Mouse (Mus musculus): ENCODE data around the gene Rnf7. TPM values are rescaled to one million over a fixed set of nuclear protein-coding genes. Genes with fewer than 3 reads are reported as not detected.

Rnf7 gene
- polyA plus RNA-seq, 1 experiment from 2014 or later: 271 TPM

GRCm38 (mm10) chr9:96436901-96437804, 41.3 kb downstream of the Rnf7 start:
- Histone ChIP-seq H3K4me2 (ENCODE audit: low read length) (peak overlapping the region; percentile 75), H3K27ac (ENCODE audit: low read depth, low read length) (peak overlapping the region; percentile 68; the same call in 1 of the 2 replicates), H3K9me3 (replicated peaks; ENCODE audit: control insufficient read depth, low read length) (no peaks in the 10 kb centered on the region), H3K9ac (ENCODE audit: low read length) (peak overlapping the region; percentile 70), H3K27me3 (replicated peaks; ENCODE audit: control insufficient read depth, insufficient read depth, low read length) (peaks cover 3% of the 10 kb centered on the region; the same call in 1 of the 2 replicates), H3K36me3 (ENCODE audit: control insufficient read depth, insufficient read depth, low read length) (no peaks in the 10 kb centered on the region), H3K4me1 (ENCODE audit: control insufficient read depth, insufficient read depth, low read length) (peaks cover 17% of the 10 kb centered on the region), H3K4me3 (ENCODE audit: low read depth, low read length) (peak overlapping the region; percentile 37)
- DNase-seq (ENCODE audit: low spot score) (peak; percentile 42), ATAC-seq (peak; percentile 16)
- WGBS: 10% methylated on average over 28 of the region's 28 CpGs

GRCm38 (mm10) chr9:96432575-96432974, 45.9 kb downstream of the Rnf7 start:
- DNase-seq (ENCODE audit: low spot score) (no peak), ATAC-seq (no peak)
- WGBS: 91% methylated on average over 3 of the region's 3 CpGs
- Histone ChIP-seq H3K4me1 (ENCODE audit: control insufficient read depth, insufficient read depth, low read length) (peaks cover 9% of the 10 kb centered on the region), H3K27ac (ENCODE audit: low read depth, low read length) (no peak overlapping the region), H3K4me2 (ENCODE audit: low read length) (no peak overlapping the region), H3K9me3 (replicated peaks; ENCODE audit: control insufficient read depth, low read length) (no peaks in the 10 kb centered on the region), H3K4me3 (ENCODE audit: low read depth, low read length) (no peak overlapping the region), H3K36me3 (ENCODE audit: control insufficient read depth, insufficient read depth, low read length) (no peaks in the 10 kb centered on the region), H3K27me3 (replicated peaks; ENCODE audit: control insufficient read depth, insufficient read depth, low read length) (0 out of 2 replicates have a peak, but pooled peaks cover 3% of the 10 kb centered on the region), H3K9ac (ENCODE audit: low read length) (no peak overlapping the region)

GRCm38 (mm10) chr9:96431081-96431480, 47.4 kb downstream of the Rnf7 start:
- no peak overlapping the region for H3K27ac ChIP-seq (ENCODE audit: low read depth, low read length)
- 79% methylated on average over 3 of the region's 3 CpGs for WGBS

GRCm38 (mm10) chr9:96428336-96429046, 50.0 kb downstream of the Rnf7 start:
- ATAC-seq: peak; percentile 76; the same call in 1 of the 2 replicates

More at GRCm38 (mm10) chr9:96431081-96431480, 47.4 kb downstream of the Rnf7 start:
- H3K27me3 ChIP-seq (replicated peaks; ENCODE audit: control insufficient read depth, insufficient read depth, low read length): no peaks in the 10 kb centered on the region
- no peaks in the 10 kb centered on the region for H3K4me1 ChIP-seq (ENCODE audit: control insufficient read depth, insufficient read depth, low read length)
- DNase-seq (ENCODE audit: low spot score) (no peak), ATAC-seq (no peak)
- H3K36me3 ChIP-seq (ENCODE audit: control insufficient read depth, insufficient read depth, low read length): no peaks in the 10 kb centered on the region
- no peak overlapping the region for H3K9ac ChIP-seq (ENCODE audit: low read length)
- H3K9me3 ChIP-seq (replicated peaks; ENCODE audit: control insufficient read depth, low read length): no peaks in the 10 kb centered on the region
- no peak overlapping the region for H3K4me2 ChIP-seq (ENCODE audit: low read length)
- H3K4me3 ChIP-seq (ENCODE audit: low read depth, low read length): no peak overlapping the region

GRCm38 (mm10) chr9:96424027-96424426, 54.4 kb downstream of the Rnf7 start:
- Histone ChIP-seq H3K9me3 (replicated peaks; ENCODE audit: control insufficient read depth, low read length) (no peaks in the 10 kb centered on the region), H3K9ac (ENCODE audit: low read length) (no peak overlapping the region), H3K36me3 (ENCODE audit: control insufficient read depth, insufficient read depth, low read length) (no peaks in the 10 kb centered on the region), H3K4me3 (ENCODE audit: low read depth, low read length) (no peak overlapping the region), H3K4me2 (ENCODE audit: low read length) (no peak overlapping the region), H3K27ac (ENCODE audit: low read depth, low read length) (no peak overlapping the region), H3K27me3 (replicated peaks; ENCODE audit: control insufficient read depth, insufficient read depth, low read length) (no peaks in the 10 kb centered on the region), H3K4me1 (ENCODE audit: control insufficient read depth, insufficient read depth, low read length) (no peaks in the 10 kb centered on the region)
- ATAC-seq: no peak
- WGBS: 39% methylated on average over 8 of the region's 8 CpGs
- no peak for DNase-seq (ENCODE audit: low spot score)

More at GRCm38 (mm10) chr9:96428336-96429046, 50.0 kb downstream of the Rnf7 start:
- DNase-seq (ENCODE audit: low spot score): peak; percentile 91
- H3K27ac ChIP-seq (ENCODE audit: low read depth, low read length): no peak overlapping the region
- no peak overlapping the region for H3K9ac ChIP-seq (ENCODE audit: low read length)
- no peaks in the 10 kb centered on the region for H3K9me3 ChIP-seq (replicated peaks; ENCODE audit: control insufficient read depth, low read length)
- no peaks in the 10 kb centered on the region for H3K36me3 ChIP-seq (ENCODE audit: control insufficient read depth, insufficient read depth, low read length)
- H3K4me2 ChIP-seq (ENCODE audit: low read length): no peak overlapping the region
- H3K27me3 ChIP-seq (replicated peaks; ENCODE audit: control insufficient read depth, insufficient read depth, low read length): no peaks in the 10 kb centered on the region
- H3K4me1 ChIP-seq (ENCODE audit: control insufficient read depth, insufficient read depth, low read length): no peaks in the 10 kb centered on the region
- no peak overlapping the region for H3K4me3 ChIP-seq (ENCODE audit: low read depth, low read length)
- 73% methylated on average over 17 of the region's 17 CpGs for WGBS

Other genes with a start within 250 kb of the Rnf7 start
- 143 and 163 TPM in 2 replicates for gene Atp1b3, start 114.2 kb downstream of the Rnf7 start, polyA plus RNA-seq (2014; fragmentation: Nextera tagmentation; extraction: Ambion mirVana)
- 0.28 TPM in 1 of 2 replicates, not detected in the other for gene Gm28729, start 46.6 kb upstream of the Rnf7 start, polyA plus RNA-seq (2014; fragmentation: Nextera tagmentation; extraction: Ambion mirVana)
- gene Rasa2, start 152.9 kb upstream of the Rnf7 start, polyA plus RNA-seq (2014; fragmentation: Nextera tagmentation; extraction: Ambion mirVana): 9.7 and 14.6 TPM in 2 replicates